Mouse (Mus musculus): Measurements from ENCODE around the gene Gm6588. TPM values are rescaled to one million over a fixed set of nuclear protein-coding genes. Genes with fewer than 3 reads are reported as not detected.

Gene Gm6588
- total and polyA plus RNA-seq, 3 experiments = 0.16 TPM; not detected in 2

DNA sequence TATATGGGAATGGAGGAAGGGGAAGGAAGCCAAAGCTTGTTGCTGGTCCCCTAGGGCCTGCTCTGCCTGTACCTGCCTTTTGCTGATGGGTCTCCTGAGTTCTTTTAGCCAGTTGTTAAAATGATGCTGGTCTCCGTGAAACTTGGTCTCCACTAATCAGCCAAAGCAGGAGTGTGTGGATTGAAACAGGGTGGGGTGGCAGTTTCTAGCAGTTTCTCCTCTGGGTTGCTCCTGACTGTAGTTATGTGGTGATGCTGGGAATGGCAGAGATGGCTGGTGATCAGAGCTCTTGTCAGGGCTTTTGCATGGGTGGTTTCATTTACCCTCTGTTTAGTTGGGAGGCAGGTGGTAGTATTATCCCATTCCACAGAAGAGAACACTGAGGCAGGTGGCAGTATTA, 38.3 kb downstream of the Gm6588 start:
- H3K36me3 ChIP-seq (replicated peaks) = no peaks in the 10 kb centered on the region
- ATAC-seq (ENCODE audit: extremely low read depth, insufficient number of reproducible peaks, low FRiP score, poor library complexity, severe bottlenecking) (no peak), DNase-seq (ENCODE audit: low spot score) (no peak)
- no peak for TF ChIP-seq GATA1 (IDR thresholded peaks at IDR 0.05; ENCODE audit: borderline replicate concordance, low read length)
- TF ChIP-seq POLR2AphosphoS5 (IDR thresholded peaks at IDR 0.05; ENCODE audit: insufficient replicate concordance, low read depth, low read length) = no peak
- no peak for TF ChIP-seq CTCF (IDR thresholded peaks at IDR 0.05; ENCODE audit: low read depth, low read length)
- TF ChIP-seq TAL1 (conservative IDR thresholded peaks at IDR 0.05; ENCODE audit: low read depth, low read length) = no peak
- no peak for TF ChIP-seq GATA2 (IDR thresholded peaks at IDR 0.05; ENCODE audit: borderline replicate concordance, low read depth, low read length)
- no peak overlapping the region for H3K4me3 ChIP-seq (ENCODE audit: low read depth, low read length)
- H3K27me3 ChIP-seq (ENCODE audit: insufficient read depth, low read length) = no peaks in the 10 kb centered on the region
- H3K9me3 ChIP-seq (replicated peaks) = peaks cover 88% of the 10 kb centered on the region
- no peaks in the 10 kb centered on the region for H3K4me1 ChIP-seq (ENCODE audit: insufficient read depth, low read depth, low read length)

DNA sequence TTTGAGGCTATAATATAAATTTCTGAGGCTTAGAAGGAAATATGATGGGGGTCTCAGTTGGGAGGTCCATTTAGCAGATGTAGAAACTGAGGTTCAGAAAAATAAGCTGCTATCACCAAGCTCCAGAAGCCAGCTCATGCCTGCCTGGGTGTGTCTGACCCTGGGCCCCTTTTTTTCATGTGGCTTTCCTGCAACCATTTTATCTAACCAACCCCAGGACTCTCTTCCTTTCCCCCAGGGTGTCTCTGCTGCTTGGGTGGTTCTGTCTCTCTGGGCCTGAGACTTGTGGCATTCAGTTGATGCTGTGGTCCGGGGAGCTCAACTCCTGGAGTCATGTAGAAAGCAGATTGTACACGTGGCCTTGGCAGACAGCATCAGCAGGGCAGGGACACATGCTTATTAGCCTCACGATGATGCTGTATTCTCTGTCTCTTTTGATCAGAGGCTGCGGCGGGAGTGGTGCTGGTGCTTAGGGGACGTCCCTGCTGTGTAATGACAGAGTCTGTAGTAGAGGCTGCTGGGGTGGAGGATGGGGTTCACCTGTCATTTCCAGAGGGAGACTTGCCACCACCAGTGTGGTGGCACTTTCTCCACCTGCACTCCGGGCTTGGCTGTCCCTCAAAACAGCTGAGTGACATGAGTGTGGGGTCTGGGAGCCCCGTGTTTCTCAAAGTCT, 39.0 kb downstream of the Gm6588 start:
- Histone ChIP-seq H3K36me3 (replicated peaks) (no peaks in the 10 kb centered on the region), H3K4me1 (ENCODE audit: insufficient read depth, low read depth, low read length) (no peaks in the 10 kb centered on the region), H3K4me3 (ENCODE audit: low read depth, low read length) (no peak overlapping the region), H3K27me3 (ENCODE audit: insufficient read depth, low read length) (no peaks in the 10 kb centered on the region), H3K9me3 (replicated peaks) (peaks cover 88% of the 10 kb centered on the region)
- ATAC-seq (ENCODE audit: extremely low read depth, insufficient number of reproducible peaks, low FRiP score, poor library complexity, severe bottlenecking) (no peak), DNase-seq (ENCODE audit: low spot score) (no peak)
- no peak for TF ChIP-seq GATA1 (IDR thresholded peaks at IDR 0.05; ENCODE audit: borderline replicate concordance, low read length)
- no peak for TF ChIP-seq GATA2 (IDR thresholded peaks at IDR 0.05; ENCODE audit: borderline replicate concordance, low read depth, low read length)
- TF ChIP-seq POLR2AphosphoS5 (IDR thresholded peaks at IDR 0.05; ENCODE audit: insufficient replicate concordance, low read depth, low read length) = no peak
- TF ChIP-seq TAL1 (conservative IDR thresholded peaks at IDR 0.05; ENCODE audit: low read depth, low read length) = no peak

DNA sequence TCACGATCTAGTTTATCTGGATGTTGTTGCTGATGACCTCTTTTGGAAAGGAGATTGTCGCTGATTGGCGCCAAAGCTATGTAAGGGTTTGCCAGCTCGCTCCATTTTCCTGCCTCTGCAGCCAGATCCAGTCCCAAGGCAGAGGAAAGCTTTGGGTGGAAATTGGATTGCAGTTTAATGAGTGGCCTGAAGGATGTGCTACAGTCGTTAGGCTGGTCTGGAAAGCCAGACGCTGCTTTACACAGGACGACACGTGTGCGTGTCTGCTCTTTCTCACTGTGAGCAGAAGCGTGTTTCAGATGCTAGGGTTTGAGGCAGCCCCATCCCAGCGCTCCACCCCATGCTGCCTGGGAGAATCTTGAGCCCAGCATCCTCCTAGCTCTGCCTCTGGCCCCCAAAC, 42.3 kb downstream of the Gm6588 start:
- H3K4me1 ChIP-seq (ENCODE audit: insufficient read depth, low read depth, low read length) = no peaks in the 10 kb centered on the region
- H3K36me3 ChIP-seq (replicated peaks) = no peaks in the 10 kb centered on the region
- no peak for DNase-seq (ENCODE audit: low spot score)
- H3K27me3 ChIP-seq (ENCODE audit: insufficient read depth, low read length) = no peaks in the 10 kb centered on the region
- TF ChIP-seq POLR2AphosphoS5 (IDR thresholded peaks at IDR 0.05; ENCODE audit: insufficient replicate concordance, low read depth, low read length) (no peak), TAL1 (conservative IDR thresholded peaks at IDR 0.05; ENCODE audit: low read depth, low read length) (no peak), GATA1 (IDR thresholded peaks at IDR 0.05; ENCODE audit: borderline replicate concordance, low read length) (no peak), CTCF (IDR thresholded peaks at IDR 0.05; ENCODE audit: low read depth, low read length) (no peak), GATA2 (IDR thresholded peaks at IDR 0.05; ENCODE audit: borderline replicate concordance, low read depth, low read length) (no peak)
- no peak for ATAC-seq (ENCODE audit: extremely low read depth, insufficient number of reproducible peaks, low FRiP score, poor library complexity, severe bottlenecking)
- H3K9me3 ChIP-seq (replicated peaks) = peaks cover 89% of the 10 kb centered on the region
- no peak overlapping the region for H3K4me3 ChIP-seq (ENCODE audit: low read depth, low read length)

DNA sequence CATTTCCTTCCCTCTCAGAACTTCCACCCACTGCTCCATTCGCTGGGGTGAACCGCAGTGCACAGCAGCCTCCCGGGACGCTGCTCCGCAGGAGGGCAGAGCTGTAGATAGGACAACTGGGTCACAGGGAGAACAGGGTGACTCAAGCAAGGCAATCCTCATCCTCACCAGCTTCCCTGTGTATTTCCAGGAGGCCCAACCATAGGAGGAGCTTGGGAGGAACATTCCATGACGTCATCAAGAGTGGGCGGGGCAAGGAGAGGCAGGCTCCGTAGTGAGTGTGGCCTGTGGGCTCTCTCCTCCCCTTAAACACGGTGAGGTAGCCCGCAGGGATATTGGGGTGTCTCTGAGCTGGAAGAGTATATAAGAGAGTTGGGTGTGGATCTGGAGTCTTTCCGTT, 44.3 kb downstream of the Gm6588 start:
- DNase-seq (ENCODE audit: low spot score) (no peak), ATAC-seq (ENCODE audit: extremely low read depth, insufficient number of reproducible peaks, low FRiP score, poor library complexity, severe bottlenecking) (no peak)
- H3K4me1 ChIP-seq (ENCODE audit: insufficient read depth, low read depth, low read length) = no peaks in the 10 kb centered on the region
- H3K27me3 ChIP-seq (ENCODE audit: insufficient read depth, low read length) = no peaks in the 10 kb centered on the region
- no peak overlapping the region for H3K4me3 ChIP-seq (ENCODE audit: low read depth, low read length)
- TF ChIP-seq TAL1 (conservative IDR thresholded peaks at IDR 0.05; ENCODE audit: low read depth, low read length) (no peak), POLR2AphosphoS5 (IDR thresholded peaks at IDR 0.05; ENCODE audit: insufficient replicate concordance, low read depth, low read length) (no peak), GATA2 (IDR thresholded peaks at IDR 0.05; ENCODE audit: borderline replicate concordance, low read depth, low read length) (no peak), CTCF (IDR thresholded peaks at IDR 0.05; ENCODE audit: low read depth, low read length) (no peak), GATA1 (IDR thresholded peaks at IDR 0.05; ENCODE audit: borderline replicate concordance, low read length) (no peak)
- no peaks in the 10 kb centered on the region for H3K36me3 ChIP-seq (replicated peaks)
- peaks cover 90% of the 10 kb centered on the region for H3K9me3 ChIP-seq (replicated peaks)

DNA sequence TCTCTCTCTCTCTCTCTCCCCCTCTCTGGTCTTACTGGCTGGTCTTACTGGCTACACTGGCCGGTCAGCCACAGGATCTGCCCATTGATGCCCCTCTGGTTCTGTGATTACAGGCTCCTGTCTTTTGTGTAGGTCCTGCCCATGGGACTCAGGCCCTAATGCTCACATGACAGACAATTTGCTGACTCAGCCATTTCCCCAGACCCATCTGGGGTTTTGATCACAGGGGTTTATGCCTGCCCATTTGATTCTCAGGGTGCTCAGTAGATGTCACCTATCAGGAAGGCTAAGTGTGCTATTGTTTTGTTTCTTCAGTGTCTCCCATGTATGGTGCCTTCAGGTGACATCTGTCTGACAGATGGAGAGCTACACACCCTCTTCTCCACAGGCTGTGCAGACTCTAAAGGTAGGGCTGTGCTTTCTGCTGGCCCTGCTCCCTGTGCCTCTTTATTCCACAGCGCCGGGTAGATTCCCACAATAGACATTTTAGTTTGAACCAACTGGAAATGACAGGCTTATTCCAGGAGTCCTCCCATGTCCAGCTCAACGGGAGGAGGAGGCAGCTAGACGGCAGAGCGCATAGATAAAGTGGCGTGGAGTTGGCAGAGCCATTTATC, 47.6 kb downstream of the Gm6588 start:
- Histone ChIP-seq H3K4me3 (ENCODE audit: low read depth, low read length) (no peak overlapping the region), H3K4me1 (ENCODE audit: insufficient read depth, low read depth, low read length) (no peaks in the 10 kb centered on the region), H3K27me3 (ENCODE audit: insufficient read depth, low read length) (no peaks in the 10 kb centered on the region), H3K9me3 (replicated peaks) (peaks cover 83% of the 10 kb centered on the region), H3K36me3 (replicated peaks) (no peaks in the 10 kb centered on the region)
- DNase-seq (ENCODE audit: low spot score) (no peak), ATAC-seq (ENCODE audit: extremely low read depth, insufficient number of reproducible peaks, low FRiP score, poor library complexity, severe bottlenecking) (no peak)
- TF ChIP-seq CTCF (IDR thresholded peaks at IDR 0.05; ENCODE audit: low read depth, low read length) (no peak), GATA1 (IDR thresholded peaks at IDR 0.05; ENCODE audit: borderline replicate concordance, low read length) (no peak)

DNA sequence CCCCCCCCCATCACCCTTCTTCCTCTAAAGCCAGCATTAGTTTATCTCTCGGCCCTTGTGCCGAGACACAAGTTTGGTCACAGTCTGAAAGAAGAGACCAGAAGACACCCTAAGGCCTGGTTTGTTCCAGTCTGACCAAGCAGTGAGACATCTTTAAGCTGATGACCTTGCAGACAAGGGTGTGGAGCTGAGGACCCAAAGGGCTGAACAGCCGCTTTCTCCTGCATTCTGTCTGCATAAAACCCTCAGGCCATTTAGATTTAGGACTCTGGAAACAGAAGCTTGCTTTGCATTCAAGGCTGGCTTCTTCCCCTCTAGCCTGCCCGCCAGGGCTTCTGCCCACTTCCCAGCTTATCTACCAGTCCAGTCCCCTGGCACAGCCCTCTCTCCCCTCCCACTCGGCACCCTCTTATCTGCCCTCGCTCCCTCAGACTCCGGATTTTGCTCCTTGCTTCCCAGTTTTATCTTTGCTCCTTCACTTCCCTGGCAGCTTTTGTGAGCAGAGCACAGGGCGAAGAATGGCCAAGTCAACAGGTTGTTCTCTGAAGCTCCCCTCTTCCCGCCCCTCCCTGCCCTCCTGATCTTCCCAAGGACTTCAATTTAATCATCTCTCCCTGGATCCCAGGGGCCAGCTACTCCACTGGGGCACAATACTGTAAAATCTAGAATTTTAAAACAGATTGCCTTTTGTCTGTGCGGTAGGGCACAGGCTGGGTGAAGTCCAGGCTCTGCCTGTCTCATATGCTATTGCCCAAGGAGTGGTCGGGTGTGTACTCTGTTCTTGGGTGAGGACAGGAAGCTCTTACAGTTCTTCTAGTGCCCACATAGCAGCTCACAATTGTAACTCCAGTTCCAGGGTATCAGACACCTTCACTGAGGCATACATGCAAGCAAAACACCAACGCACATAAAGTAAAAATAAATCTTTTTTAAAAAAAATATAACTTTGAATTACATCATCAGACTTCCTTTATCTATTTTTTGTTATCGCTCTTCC, 50.0 kb downstream of the Gm6588 start:
- peaks cover 89% of the 10 kb centered on the region for H3K9me3 ChIP-seq (replicated peaks)
- ATAC-seq (ENCODE audit: extremely low read depth, insufficient number of reproducible peaks, low FRiP score, poor library complexity, severe bottlenecking) (no peak), DNase-seq (ENCODE audit: low spot score) (no peak)
- no peaks in the 10 kb centered on the region for H3K4me1 ChIP-seq (ENCODE audit: insufficient read depth, low read depth, low read length)
- H3K27me3 ChIP-seq (ENCODE audit: insufficient read depth, low read length) = no peaks in the 10 kb centered on the region
- H3K36me3 ChIP-seq (replicated peaks) = no peaks in the 10 kb centered on the region
- no peak overlapping the region; the same call in 1 of the 2 replicates for H3K4me3 ChIP-seq (ENCODE audit: low read depth, low read length)
- TF ChIP-seq GATA1 (IDR thresholded peaks at IDR 0.05; ENCODE audit: borderline replicate concordance, low read length) = no peak

Measured in G1E (cell line).